Mouse (Mus musculus) ovary, adult 18-20 months (tissue): ENCODE results near the gene Hmgcs2.

Experiments used
- DNase-seq: peaks from one replicate; pipeline ENCODE4 v3.0.0; 2022; ENCODE audit warnings: low spot score, mixed read lengths

Gene Hmgcs2

DNA sequence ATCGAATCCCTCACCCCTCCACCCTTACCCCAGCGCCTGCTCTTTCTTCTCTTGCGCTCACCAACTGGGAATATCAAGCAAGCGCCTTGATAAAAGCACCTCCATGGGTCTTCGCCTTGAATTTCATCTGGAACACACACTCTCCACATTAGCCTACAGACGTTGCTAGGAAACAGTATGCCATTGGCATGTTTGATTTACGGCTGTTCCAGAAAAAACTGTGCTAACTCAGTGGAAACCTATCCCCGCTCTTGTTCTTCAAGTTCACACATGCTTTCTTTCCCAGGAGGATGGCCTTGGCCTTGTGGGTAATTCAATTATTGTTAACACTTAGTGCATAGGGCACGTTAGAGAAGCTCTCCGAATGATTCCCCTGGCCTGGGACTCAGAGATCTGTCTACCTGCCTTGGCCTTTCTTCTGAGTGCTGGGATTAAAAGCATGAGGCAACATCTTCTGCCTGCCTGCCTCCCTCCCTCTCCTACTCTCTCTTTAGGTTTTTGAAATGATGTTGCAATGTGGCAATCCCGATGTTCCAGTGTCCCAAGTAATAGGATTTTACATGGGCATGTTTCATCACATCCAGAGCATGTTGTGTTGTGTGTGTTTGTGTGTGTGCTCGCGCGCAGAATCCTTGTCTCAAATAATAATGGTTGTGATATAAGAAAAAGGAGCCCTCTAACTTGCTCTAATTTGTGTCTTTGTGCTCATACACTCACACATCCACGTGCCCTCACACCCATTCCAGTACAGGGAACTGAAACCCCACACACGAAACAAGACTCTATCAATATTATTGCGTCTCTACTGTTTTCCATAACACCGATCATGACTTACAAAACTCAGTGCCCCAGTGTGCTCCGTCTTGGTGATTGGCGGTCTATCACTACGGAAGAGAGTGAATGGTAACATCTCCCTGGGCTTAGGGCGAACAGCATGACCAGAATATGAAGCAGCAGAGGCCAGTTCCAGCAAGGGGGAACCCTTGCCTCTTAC, 56.7 kb downstream of the Hmgcs2 start:
- no peak for DNase-seq

DNA sequence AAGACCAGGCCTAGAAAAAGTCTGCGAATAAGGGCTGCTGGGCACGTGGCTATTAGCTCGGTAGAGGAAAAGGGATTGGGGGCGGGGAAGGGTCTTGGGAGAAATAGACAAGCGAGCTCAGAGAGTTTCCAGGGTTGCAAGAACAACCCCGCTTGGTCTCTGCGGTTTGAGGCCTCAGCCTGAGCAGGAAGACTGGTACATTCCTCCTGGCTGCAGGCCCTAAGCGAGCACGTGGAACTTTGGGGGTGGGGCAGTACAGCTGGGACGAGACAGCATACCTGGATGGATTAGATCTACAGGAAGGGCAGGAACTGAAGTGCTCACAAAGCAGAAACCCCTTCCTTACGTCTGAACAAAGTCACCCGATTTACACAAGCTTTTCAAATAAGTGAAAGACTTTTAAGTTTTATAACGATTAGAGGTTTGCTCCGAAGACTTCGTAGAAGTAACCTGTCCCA, 58.4 kb downstream of the Hmgcs2 start:
- peak; percentile 24 for DNase-seq

DNA sequence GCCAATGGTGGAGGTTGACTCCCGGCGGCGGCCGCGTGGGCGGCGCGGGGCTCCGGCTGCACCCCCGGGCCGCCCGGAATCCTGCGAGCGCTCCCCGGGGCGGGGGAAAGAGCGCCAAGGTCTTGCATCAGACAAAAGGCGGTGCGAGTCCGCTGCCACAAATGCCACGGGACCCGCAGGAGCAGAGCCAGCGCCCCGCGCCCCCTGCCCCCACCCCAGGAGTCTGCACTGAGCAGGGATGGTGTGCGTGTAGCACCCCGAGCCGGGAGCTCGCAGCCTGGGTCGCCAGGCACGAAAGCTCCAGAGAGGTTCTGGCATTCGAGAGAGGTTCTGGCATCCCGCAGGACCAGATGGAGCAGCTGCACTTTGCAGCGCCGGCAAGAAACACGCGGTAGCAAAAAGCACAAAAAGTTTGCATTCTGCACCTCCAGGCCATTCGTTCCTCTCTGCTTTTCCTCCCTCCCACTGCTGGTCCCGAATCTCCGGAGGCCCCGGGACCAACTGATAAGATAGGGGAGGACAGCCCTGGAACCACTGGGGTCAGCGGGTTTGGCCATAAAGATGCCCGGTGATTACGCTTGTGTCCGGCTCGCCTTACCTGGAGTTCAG, 59.0 kb downstream of the Hmgcs2 start:
- DNase-seq: peak; percentile 23

- DNase-seq: peak; percentile 69
Observed at GRCm38 (mm10) chr3:98339706-98340109, 59.5 kb downstream of the Hmgcs2 start, which contains the start of gene Phgdh. Gene Phgdh, minus strand, starts transcription at chr3:98339990.

DNA sequence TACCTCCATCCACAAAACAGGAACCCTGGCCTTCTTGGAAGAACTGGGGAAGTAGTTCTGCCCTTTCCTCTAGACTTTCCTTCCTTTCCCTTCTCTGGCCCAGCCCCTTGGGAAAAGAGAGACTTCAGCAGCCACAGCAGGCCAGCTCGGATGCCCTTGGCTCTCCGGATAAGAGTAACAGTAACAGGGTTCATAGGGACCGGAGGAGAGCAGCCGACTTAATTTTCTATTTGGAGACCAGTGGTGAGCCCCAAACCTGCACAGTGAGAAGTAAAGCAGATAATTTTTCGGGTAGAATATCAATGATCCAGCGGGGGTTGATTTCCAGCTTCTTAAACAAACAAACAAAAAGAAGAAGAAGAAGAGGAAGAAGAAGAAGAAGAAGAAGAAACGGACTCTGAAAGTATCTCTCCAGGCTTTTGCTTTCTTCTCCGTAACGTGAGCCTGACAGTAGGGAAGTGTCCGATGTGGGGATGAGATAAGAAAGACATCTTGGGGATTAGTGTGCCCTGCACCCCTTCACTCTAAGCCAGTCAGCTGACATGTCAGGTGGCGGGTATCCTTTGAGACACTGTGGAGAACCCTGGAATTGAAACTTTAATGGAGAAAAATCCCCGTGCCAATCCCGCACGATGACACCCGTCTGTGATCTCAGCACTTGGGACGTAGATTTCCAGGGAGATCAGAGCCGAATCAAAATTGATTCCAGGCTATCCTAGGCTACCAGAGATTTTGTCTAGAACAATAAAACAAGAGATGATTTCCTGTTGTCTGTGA, 60.8 kb downstream of the Hmgcs2 start:
- DNase-seq: no peak

- DNase-seq: no peak
Observed at GRCm38 (mm10) chr3:98343235-98343634, 63.0 kb downstream of the Hmgcs2 start.

GRCm38 (mm10) chr3:98348106-98348505, 67.9 kb downstream of the Hmgcs2 start:
- no peak for DNase-seq

DNA sequence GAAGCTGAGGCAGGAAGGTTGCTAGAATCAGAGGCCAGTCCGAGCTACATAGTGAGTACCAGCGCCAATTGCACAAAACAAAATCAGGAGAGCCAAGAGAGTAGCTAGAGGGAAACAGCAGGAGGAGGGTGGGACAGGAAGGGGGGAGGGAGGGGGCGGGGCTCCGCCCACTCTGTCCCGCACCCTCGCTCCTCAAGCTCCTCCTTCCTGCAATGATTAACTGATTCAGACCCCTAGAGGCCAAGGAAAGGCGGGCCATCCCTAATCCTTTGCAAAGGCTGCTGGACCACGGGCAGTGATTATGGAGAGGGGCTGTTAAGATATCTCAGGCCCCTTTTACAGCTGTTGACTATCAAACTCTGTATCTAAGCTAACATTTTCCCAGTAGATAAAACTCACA, 68.5 kb downstream of the Hmgcs2 start:
- no peak for DNase-seq

GRCm38 (mm10) chr3:98353892-98354291, 73.7 kb downstream of the Hmgcs2 start:
- DNase-seq: no peak

GRCm38 (mm10) chr3:98355344-98356025, 75.2 kb downstream of the Hmgcs2 start:
- no peak for DNase-seq

DNA sequence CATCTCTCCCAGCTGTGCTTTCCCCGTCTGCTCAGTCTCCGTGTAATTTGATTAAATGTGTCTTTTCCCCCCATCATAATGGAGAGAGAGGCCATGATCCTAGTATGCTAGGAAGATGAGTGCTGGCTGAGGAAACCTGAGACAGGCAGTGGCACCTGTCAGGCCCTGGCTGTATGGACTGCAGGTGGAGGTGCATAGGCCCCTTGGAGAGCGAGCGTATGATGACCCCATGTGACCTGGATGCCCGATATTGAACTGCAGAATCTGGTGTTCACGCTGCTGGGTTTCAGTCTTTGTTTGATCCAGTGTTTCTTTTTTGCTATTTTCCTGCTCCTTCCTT, 75.8 kb downstream of the Hmgcs2 start:
- DNase-seq: no peak

GRCm38 (mm10) chr3:98356632-98357370, 76.6 kb downstream of the Hmgcs2 start:
- DNase-seq: no peak
